In genomic region chr16:95720532-95720931, GRCm38 (mm10) we compare ENCODE assay signal across 21 mouse cellular contexts. TPM values are rescaled to one million over a fixed set of nuclear protein-coding genes. Genes with fewer than 3 reads are reported as not detected.
A peak's percentile ranks its signal among the peaks of the same experiment; 100 is the strongest.
DNase-seq lines count a peak whose midpoint lies in the region; ATAC-seq and TF ChIP-seq lines count a peak whose summit lies in the region.
"Had no signal": no experiment of that assay in that cellular context is flagged by ENCODE, and none has a peak within 500 bp of the region (broad histone marks: within the 10 kb centered on the region; RNA-seq: fewer than 3 reads in every experiment).

No protein-coding gene starts in this region.

- 79% methylated on average over 8 of the region's 8 CpGs for WGBS in bone marrow, adult 2 months
- WGBS in embryonic facial prominence, embryonic 15.5 days: 87% methylated on average over 8 of the region's 8 CpGs
- WGBS in hindbrain, postnatal 0 days: 89% methylated on average over 8 of the region's 8 CpGs

- no peak overlapping the region for H3K9ac ChIP-seq in embryonic facial prominence, embryonic 15.5 days
- no peak overlapping the region for H3K9ac ChIP-seq in hindbrain, postnatal 0 days (replicated peaks; ENCODE audit: low read length)
- H3K9ac ChIP-seq: embryonic facial prominence, embryonic 12.5 days; forebrain, embryonic 12.5 days; forebrain, embryonic 15.5 days; hindbrain, embryonic 12.5 days; hindbrain, embryonic 15.5 days; intestine, embryonic 15.5 days had no signal

- no peak overlapping the region for H3K4me3 ChIP-seq in bone marrow, adult 2 months (replicated peaks; ENCODE audit: control insufficient read depth, low read depth, low read length)
- no peak overlapping the region for H3K4me3 ChIP-seq in embryonic facial prominence, embryonic 15.5 days (replicated peaks)
- no peak overlapping the region for H3K4me3 ChIP-seq in hindbrain, postnatal 0 days (ENCODE audit: low read length)
- H3K4me3 ChIP-seq: embryonic facial prominence, embryonic 12.5 days; forebrain, embryonic 12.5 days; forebrain, embryonic 15.5 days; heart, adult 2 months; hindbrain, embryonic 12.5 days; hindbrain, embryonic 15.5 days; intestine, embryonic 15.5 days had no signal

- H3K36me3 ChIP-seq in embryonic facial prominence, embryonic 15.5 days: peaks cover 60% of the 10 kb centered on the region
- H3K36me3 ChIP-seq in hindbrain, postnatal 0 days (ENCODE audit: insufficient read depth, low read length): peaks cover 47% of the 10 kb centered on the region

- H3K27ac ChIP-seq in bone marrow, adult 2 months (ENCODE audit: control insufficient read depth, insufficient read depth, low read depth, low read length, poor library complexity): peak overlapping the region; percentile 54; the same call in 1 of the 2 replicates
- peak overlapping the region; percentile 19; the same call in 1 of the 2 replicates for H3K27ac ChIP-seq in embryonic facial prominence, embryonic 15.5 days (replicated peaks)
- no peak overlapping the region for H3K27ac ChIP-seq in hindbrain, postnatal 0 days
- H3K27ac ChIP-seq: embryonic facial prominence, embryonic 12.5 days; forebrain, embryonic 12.5 days; forebrain, embryonic 15.5 days; heart, adult 2 months; hindbrain, embryonic 12.5 days; hindbrain, embryonic 15.5 days; intestine, embryonic 15.5 days had no signal

- H3K4me1 ChIP-seq in bone marrow, adult 2 months (ENCODE audit: control insufficient read depth, insufficient read depth, low read length): no peaks in the 10 kb centered on the region; the same call in 1 of the 2 replicates
- no peaks in the 10 kb centered on the region for H3K4me1 ChIP-seq in embryonic facial prominence, embryonic 15.5 days
- no peaks in the 10 kb centered on the region for H3K4me1 ChIP-seq in hindbrain, postnatal 0 days (ENCODE audit: insufficient read depth, low read length)
- H3K4me1 ChIP-seq: embryonic facial prominence, embryonic 12.5 days; forebrain, embryonic 12.5 days; forebrain, embryonic 15.5 days; hindbrain, embryonic 12.5 days; hindbrain, embryonic 15.5 days; intestine, embryonic 15.5 days had no signal

- no peaks in the 10 kb centered on the region for H3K27me3 ChIP-seq in embryonic facial prominence, embryonic 15.5 days
- no peaks in the 10 kb centered on the region for H3K27me3 ChIP-seq in hindbrain, postnatal 0 days (ENCODE audit: insufficient read depth, low read length)
- H3K27me3 ChIP-seq: embryonic facial prominence, embryonic 12.5 days; forebrain, embryonic 12.5 days; forebrain, embryonic 15.5 days; hindbrain, embryonic 12.5 days; hindbrain, embryonic 15.5 days; intestine, embryonic 15.5 days had no signal

- peak; percentile 76 for DNase-seq in heart, adult 11 months
- DNase-seq in heart, adult 8-10 months (ENCODE audit: low spot score): no peak
- DNase-seq in hindbrain, postnatal 0 days (ENCODE audit: low spot score): no peak
- no peak for DNase-seq in adrenal gland, postnatal 25 days
- DNase-seq: adrenal gland, adult 2 months; adrenal gland, postnatal 14 days; cerebellum, adult 18-20 months; cerebellum, adult 9-10 months; cerebellum, postnatal 14 days; gastrocnemius, postnatal 25 days; heart, adult 2 months had no signal

- TF ChIP-seq CTCF in bone marrow, adult 2 months (IDR thresholded peaks at IDR 0.05; ENCODE audit: control insufficient read depth, insufficient read depth, low read length): no peak
- no peak for TF ChIP-seq CTCF in hindbrain, postnatal 0 days (IDR thresholded peaks at IDR 0.05; ENCODE audit: low read depth)

- TF ChIP-seq POLR2A in bone marrow, adult 2 months (IDR thresholded peaks at IDR 0.05; ENCODE audit: borderline replicate concordance, control insufficient read depth, low read depth, low read length): no peak

- no peaks in the 10 kb centered on the region for H3K9me3 ChIP-seq in embryonic facial prominence, embryonic 15.5 days (replicated peaks)
- no peaks in the 10 kb centered on the region for H3K9me3 ChIP-seq in hindbrain, postnatal 0 days (ENCODE audit: low read length)
- H3K9me3 ChIP-seq: embryonic facial prominence, embryonic 12.5 days; forebrain, embryonic 15.5 days; hindbrain, embryonic 15.5 days; intestine, embryonic 15.5 days had no signal

- no peak overlapping the region for H3K4me2 ChIP-seq in embryonic facial prominence, embryonic 15.5 days (replicated peaks)
- H3K4me2 ChIP-seq in hindbrain, postnatal 0 days (ENCODE audit: low read depth, low read length): no peak overlapping the region
- H3K4me2 ChIP-seq: embryonic facial prominence, embryonic 12.5 days; forebrain, embryonic 12.5 days; forebrain, embryonic 15.5 days; heart, embryonic 11.5 days; hindbrain, embryonic 12.5 days; hindbrain, embryonic 15.5 days; intestine, embryonic 15.5 days had no signal

- no peak; the same call in 1 of the 2 replicates for ATAC-seq in embryonic facial prominence, embryonic 15.5 days (ENCODE audit: insufficient number of reproducible peaks, low FRiP score, low TSS enrichment, low read depth)
- no peak for ATAC-seq in hindbrain, postnatal 0 days
- ATAC-seq: CD4-positive, CD25-positive, alpha-beta regulatory T cell, adult 4 months; forebrain, embryonic 15.5 days; intestine, embryonic 15.5 days had no signal

RNA-seq across cellular contexts. Expression of gene Ets2, which starts 18.7 kb away (rescaled TPM):
- 10 to 100 TPM; 59.7 to 95.7 (median 76.1) TPM for total RNA-seq in heart, adult 8-10 months (2022)
- 5.5 and 12.0 TPM in 2 replicates for polyA plus RNA-seq in bone marrow, adult 2 months (2011; ENCODE audit: insufficient read depth, insufficient read length, low replicate concordance, missing spikeins)
- 84.3 and 92.0 TPM in 2 replicates for polyA plus RNA-seq in embryonic facial prominence, embryonic 15.5 days (2015; fragmentation: Nextera tagmentation; extraction: Ambion mirVana)
- 22.9 and 24.2 TPM in 2 replicates for total RNA-seq in hindbrain, postnatal 0 days (2014; rRNA removed)
- 15.1 and 15.8 TPM in 2 replicates for polyA plus RNA-seq in hindbrain, postnatal 0 days (2015; fragmentation: Nextera tagmentation; extraction: Ambion mirVana)
- 52.2 and 56.2 TPM in 2 replicates for total RNA-seq in adrenal gland, postnatal 25 days (2021)
